Mouse (Mus musculus) hindbrain, postnatal 0 days (tissue): ENCODE results near the gene Pik3ip1. TPM values are rescaled to one million over a fixed set of nuclear protein-coding genes. Genes with fewer than 3 reads are reported as not detected.

ENCODE experiments used
- ATAC-seq: fragments of 200-750 bp; cut with Nextera tagmentation; 2 replicates; pipeline ENCODE4 v1.8.0; 2017; ENCODE audit warnings: mild to moderate bottlenecking, moderate TSS enrichment, moderate library complexity
- DNase-seq: peaks from one replicate; pipeline ENCODE4 v3.0.0-alpha.2; 2015; ENCODE audit warnings: low spot score
- H3K27ac ChIP-seq: fragments of 300-500 bp; sonication (generic); 2 replicates; pipeline ENCODE4 v1.5.1; 2014; ENCODE audit warnings: mild to moderate bottlenecking
- H3K27me3 ChIP-seq: fragments of 300-500 bp; sonication (generic); 2 replicates; pipeline ENCODE4 v1.6.1; 2014; ENCODE audit warnings: low read length, mixed read lengths; ENCODE audit not compliant: insufficient read depth
- H3K36me3 ChIP-seq: fragments of 300-500 bp; sonication (generic); 2 replicates; pipeline ENCODE4 v1.6.1; 2014; ENCODE audit warnings: low read length, mixed read lengths; ENCODE audit not compliant: insufficient read depth
- H3K4me1 ChIP-seq: fragments of 300-500 bp; sonication (generic); 2 replicates; pipeline ENCODE4 v1.6.1; 2014; ENCODE audit warnings: antibody characterized with exemption, low read length, mixed read lengths; ENCODE audit not compliant: insufficient read depth
- H3K4me2 ChIP-seq: fragments of 300-500 bp; sonication (generic); 2 replicates; pipeline ENCODE4 v1.6.1; 2014; ENCODE audit warnings: low read depth, mild to moderate bottlenecking, low read length, moderate library complexity, mixed read lengths
- H3K4me3 ChIP-seq: fragments of 300-500 bp; sonication (generic); 2 replicates; pipeline ENCODE4 v1.5.1; 2014; ENCODE audit warnings: low read length
- H3K9ac ChIP-seq: fragments of 300-500 bp; sonication (generic); replicated peaks from 2 replicates; pipeline ENCODE4 v1.6.1; 2014; ENCODE audit warnings: mild to moderate bottlenecking, low read length, moderate library complexity, mixed read lengths
- H3K9me3 ChIP-seq: fragments of 300-500 bp; sonication (generic); 2 replicates; pipeline ENCODE4 v1.6.1; 2016; ENCODE audit warnings: low read length, mixed read lengths
- CTCF ChIP-seq: IDR thresholded peaks from 2 replicates; pipeline ENCODE4 v1.5.1; 2016; ENCODE audit warnings: antibody characterized with exemption, control low read depth, low read depth
- WGBS: fragments of 180-500 bp; shearing (Covaris S2); extraction: QIAGEN DNeasy Blood & Tissue Kit; methylation state at CpG from one replicate; pipeline ENCODE4 v1.1.7; 2014; 5-methylcytosine and 5-hydroxymethylcytosine counted together
- polyA plus RNA-seq: library from polyadenylated mRNA; unstranded; fragments of >200 nt; fragmentation: Nextera tagmentation; extraction: Ambion mirVana; gene quantifications from 2 replicates; pipeline ENCODE4 v1.2.1, GENCODE M21; 2015
- total RNA-seq: library from RNA; depleted of rRNA; stranded (reverse); fragments of >200 nt; gene quantifications from 2 replicates; pipeline ENCODE4 v1.2.3, GENCODE M21; 2014

The Pik3ip1 gene
- total and polyA plus RNA-seq, 2 experiments from 2014 or later = 40.9 to 45.4 TPM

- no peaks in the 10 kb centered on the region for H3K4me1 ChIP-seq
- H3K27me3 ChIP-seq = no peaks in the 10 kb centered on the region
- no peak overlapping the region for H3K9ac ChIP-seq
- H3K9me3 ChIP-seq = no peaks in the 10 kb centered on the region
- ATAC-seq (no peak), DNase-seq (no peak)
- TF ChIP-seq CTCF = no peak
- peaks cover 54% of the 10 kb centered on the region for H3K36me3 ChIP-seq
- no peak overlapping the region for H3K4me2 ChIP-seq
- WGBS = 87% methylated on average over 10 of the region's 10 CpGs
- H3K27ac ChIP-seq = no peak overlapping the region
- no peak overlapping the region for H3K4me3 ChIP-seq
Measured at GRCm38 (mm10) chr11:3311586-3312347, 18.4 kb upstream of the Pik3ip1 start.

DNA sequence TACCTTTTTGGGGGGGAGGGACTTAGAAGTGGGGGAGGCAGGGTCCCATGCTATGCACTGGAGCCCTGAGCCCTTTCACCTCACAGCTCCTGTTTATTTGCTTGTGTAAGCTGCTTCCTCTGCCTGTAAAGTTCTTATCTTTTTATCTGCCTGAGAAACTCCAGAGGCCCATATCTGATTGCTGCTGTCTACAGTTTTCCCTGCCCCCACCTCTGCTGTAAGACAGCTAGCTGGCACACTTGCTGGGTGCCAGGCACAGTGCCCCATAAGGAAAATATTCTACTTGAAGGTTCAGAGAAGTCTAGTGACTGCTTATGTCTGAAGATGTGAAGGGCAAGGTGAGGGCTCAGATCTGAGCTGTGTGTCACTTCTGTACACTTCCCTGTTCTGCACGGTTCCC is 16.9 kb upstream of the Pik3ip1 start:
- H3K9me3 ChIP-seq = no peaks in the 10 kb centered on the region
- no peak for ATAC-seq
- TF ChIP-seq CTCF = no peak
- H3K36me3 ChIP-seq = peaks cover 38% of the 10 kb centered on the region
- no peak overlapping the region for H3K4me3 ChIP-seq
- H3K4me1 ChIP-seq = no peaks in the 10 kb centered on the region
- no peaks in the 10 kb centered on the region for H3K27me3 ChIP-seq
- H3K9ac ChIP-seq = no peak overlapping the region
- H3K4me2 ChIP-seq = no peak overlapping the region
- H3K27ac ChIP-seq = no peak overlapping the region
- DNase-seq = no peak
- WGBS = 90% methylated on average over 1 of the region's 1 CpGs

DNA sequence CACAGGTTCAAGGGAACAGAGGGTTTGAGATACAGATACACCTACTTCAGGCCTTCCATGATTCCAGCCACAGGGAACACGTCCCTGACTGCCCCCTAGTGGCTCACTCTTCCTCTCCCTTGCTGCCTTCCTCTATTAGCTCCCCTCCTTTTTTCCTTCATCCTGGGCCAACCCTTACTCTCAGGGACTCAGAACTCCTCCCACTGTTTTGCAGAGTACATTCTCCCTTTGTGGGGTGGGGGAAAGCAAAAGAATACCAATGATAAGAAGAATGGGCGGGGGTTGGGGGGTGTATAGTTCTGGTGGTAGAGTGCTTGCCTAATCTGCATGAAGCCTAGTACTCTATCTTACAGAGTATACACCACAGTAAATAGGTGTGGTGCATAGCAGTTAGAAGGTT is 16.1 kb upstream of the Pik3ip1 start:
- Histone ChIP-seq H3K9me3 (no peaks in the 10 kb centered on the region), H3K4me2 (no peak overlapping the region), H3K4me3 (no peak overlapping the region), H3K27me3 (no peaks in the 10 kb centered on the region), H3K9ac (no peak overlapping the region), H3K4me1 (no peaks in the 10 kb centered on the region), H3K27ac (no peak overlapping the region), H3K36me3 (peaks cover 30% of the 10 kb centered on the region)
- ATAC-seq = peak; percentile 68
- peak; percentile 69 for DNase-seq
- TF ChIP-seq CTCF = peak; percentile 78
- 29% methylated on average over 2 of the region's 2 CpGs for WGBS

DNA sequence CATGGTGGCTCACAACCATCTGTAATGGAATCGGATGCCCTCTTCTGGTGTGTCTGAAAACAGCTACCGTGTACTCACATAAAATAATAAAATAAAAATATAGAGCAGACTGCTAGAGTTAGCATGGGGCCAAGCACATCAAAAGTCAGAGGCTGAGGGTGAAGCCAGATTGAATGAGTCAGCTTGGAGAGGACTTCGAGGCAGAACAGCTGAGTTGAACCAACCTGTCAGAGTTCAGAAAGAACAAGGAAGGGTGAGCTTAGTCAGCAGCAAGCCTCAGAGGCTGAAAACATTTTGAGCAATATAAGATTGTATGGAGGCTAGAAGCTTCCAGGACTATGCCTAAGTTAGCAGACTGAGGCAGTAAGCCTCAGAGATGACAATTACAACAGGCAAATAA is 11.9 kb upstream of the Pik3ip1 start:
- DNase-seq (no peak), ATAC-seq (no peak)
- H3K4me3 ChIP-seq = no peak overlapping the region
- H3K9me3 ChIP-seq = no peaks in the 10 kb centered on the region
- no peak overlapping the region for H3K27ac ChIP-seq
- no peak overlapping the region for H3K4me2 ChIP-seq
- H3K9ac ChIP-seq = no peak overlapping the region
- no peaks in the 10 kb centered on the region for H3K27me3 ChIP-seq
- no peaks in the 10 kb centered on the region for H3K4me1 ChIP-seq
- H3K36me3 ChIP-seq = no peaks in the 10 kb centered on the region
- TF ChIP-seq CTCF = no peak
- WGBS = 89% methylated on average over 3 of the region's 3 CpGs

DNA sequence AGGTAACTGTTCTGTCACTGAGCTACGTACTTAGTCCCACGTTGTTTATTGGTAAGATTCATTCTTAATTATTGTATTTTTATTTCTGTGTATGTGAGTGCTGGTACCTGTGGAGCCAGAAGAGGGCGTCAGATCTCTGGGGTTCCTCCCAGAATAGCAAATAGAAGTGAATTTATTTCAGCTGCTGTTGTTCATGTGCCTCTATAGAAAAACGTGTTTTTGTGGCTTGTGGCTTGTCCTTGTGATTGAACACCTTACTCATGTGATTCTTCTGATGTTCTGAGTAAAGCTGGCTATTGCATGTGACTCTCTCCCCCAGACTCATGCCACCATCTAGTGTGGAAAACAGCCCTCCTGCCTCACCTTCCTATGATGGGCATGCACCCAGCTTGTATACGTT is 1.9 kb upstream of the Pik3ip1 start:
- Histone ChIP-seq H3K4me2 (no peak overlapping the region), H3K27me3 (no peaks in the 10 kb centered on the region), H3K4me1 (0 out of 2 replicates have a peak, but pooled peaks cover 8% of the 10 kb centered on the region), H3K36me3 (peaks cover under 1% of the 10 kb centered on the region; the same call in 1 of the 2 replicates), H3K4me3 (no peak overlapping the region), H3K9ac (no peak overlapping the region), H3K9me3 (no peaks in the 10 kb centered on the region), H3K27ac (no peak overlapping the region)
- no peak for DNase-seq
- 78% methylated on average over 5 of the region's 5 CpGs for WGBS
- peak; percentile 10; the same call in 1 of the 2 replicates for TF ChIP-seq CTCF
- ATAC-seq = no peak

DNA sequence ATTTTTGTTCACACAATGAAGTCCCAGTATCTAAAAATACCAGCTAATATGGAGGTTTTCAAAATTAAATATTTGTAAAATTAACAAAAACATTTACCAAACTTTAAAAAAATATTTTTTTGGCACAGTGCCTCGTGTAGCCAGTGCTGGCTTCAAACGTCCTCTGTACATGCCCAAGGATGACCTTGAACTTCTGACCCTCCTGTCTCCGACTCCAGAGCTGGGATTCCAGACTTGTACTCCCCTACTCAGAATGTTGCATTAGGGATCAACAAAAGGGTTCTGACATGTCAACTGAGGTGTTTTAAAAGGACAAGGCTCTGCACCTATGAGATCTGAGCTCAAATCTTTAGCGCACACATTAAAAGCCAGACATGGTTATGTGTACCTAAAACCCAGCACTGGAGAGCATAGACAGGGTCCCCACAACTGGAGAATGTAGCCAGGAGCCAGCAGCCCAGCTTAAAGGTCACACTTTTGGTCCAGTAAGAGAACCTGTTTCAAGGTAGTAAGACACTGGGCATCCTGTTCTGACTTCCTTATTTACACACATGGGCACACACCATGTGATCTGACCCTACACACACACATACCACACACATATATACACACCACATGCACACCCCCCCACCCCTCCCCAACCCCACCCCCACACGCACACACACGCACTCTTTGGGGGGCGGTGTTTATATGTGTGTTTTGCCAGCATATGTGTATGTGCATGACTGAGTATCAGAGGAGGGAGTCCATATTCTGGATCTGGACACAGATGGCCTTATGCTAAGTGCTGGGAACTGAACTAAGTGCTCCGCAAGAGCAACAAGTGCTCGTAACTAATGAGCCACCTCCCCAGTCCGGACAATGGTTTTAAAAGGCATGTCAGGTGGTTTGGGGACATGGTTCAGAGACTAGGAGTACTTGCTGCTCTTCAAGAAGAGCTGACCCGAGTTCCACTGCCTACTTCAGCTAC is 1.1 kb upstream of the Pik3ip1 start:
- Histone ChIP-seq H3K27me3 (no peaks in the 10 kb centered on the region), H3K4me3 (no peak overlapping the region), H3K27ac (no peak overlapping the region), H3K9ac (no peak overlapping the region), H3K4me1 (0 out of 2 replicates have a peak, but pooled peaks cover 8% of the 10 kb centered on the region), H3K36me3 (peaks cover 5% of the 10 kb centered on the region; the same call in 1 of the 2 replicates), H3K4me2 (no peak overlapping the region), H3K9me3 (no peaks in the 10 kb centered on the region)
- TF ChIP-seq CTCF = no peak
- DNase-seq (no peak), ATAC-seq (no peak)
- WGBS = 76% methylated on average over 11 of the region's 11 CpGs
